Mouse (Mus musculus) layer of hippocampus, adult 2 months (tissue): ENCODE results near the gene Lars2. TPM values are rescaled to one million over a fixed set of nuclear protein-coding genes. Genes with fewer than 3 reads are reported as not detected.

Experiments
- DNase-seq, 2 experiments: peaks; one replicate each; pipeline ENCODE4 v3.0.0; 2022; ENCODE audit warnings: low spot score in 2 of 2
- H3K27ac ChIP-seq: fragments of 200-600 bp; 2 replicates; pipeline ENCODE4 v1.8.1; 2022
- H3K4me3 ChIP-seq: fragments of 200-600 bp; 2 replicates; pipeline ENCODE4 v1.8.1; 2022; ENCODE audit warnings: mild to moderate bottlenecking
- CTCF ChIP-seq: fragments of 200-600 bp; conservative IDR thresholded peaks from 2 replicates; pipeline ENCODE4 v1.8.1; 2022; ENCODE audit warnings: antibody characterized with exemption, mild to moderate bottlenecking, moderate library complexity
- total RNA-seq, 2 experiments: library from RNA; stranded (reverse); gene quantifications; 2 replicates each; pipeline ENCODE4 v1.2.3; 2021

The Lars2 gene
- total RNA-seq, 2 experiments from 2014 or later, result 74.0 to 101 TPM

DNA sequence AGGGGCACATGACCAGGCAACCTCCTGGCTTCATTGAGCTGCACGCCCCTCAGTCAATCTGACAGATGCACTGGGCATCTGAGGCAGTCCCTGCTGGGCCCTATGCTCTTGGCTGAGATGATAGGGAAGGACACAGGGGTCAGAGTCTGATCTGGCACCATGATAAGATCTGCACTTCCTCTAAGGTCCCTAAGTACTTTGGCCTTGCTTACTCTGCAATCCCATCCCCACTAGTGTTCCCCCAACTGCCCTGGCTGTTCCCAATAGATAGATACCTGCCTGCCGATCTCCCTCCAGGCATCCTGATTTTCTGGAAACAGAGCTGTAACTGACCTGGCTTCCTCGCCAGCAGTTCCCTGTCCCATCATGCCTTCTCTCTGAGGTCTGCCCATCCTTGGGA lies 119.9 kb downstream of the Lars2 start:
- no peak overlapping the region for H3K27ac ChIP-seq
- DNase-seq, result no peak
- TF ChIP-seq CTCF, result no peak

DNA sequence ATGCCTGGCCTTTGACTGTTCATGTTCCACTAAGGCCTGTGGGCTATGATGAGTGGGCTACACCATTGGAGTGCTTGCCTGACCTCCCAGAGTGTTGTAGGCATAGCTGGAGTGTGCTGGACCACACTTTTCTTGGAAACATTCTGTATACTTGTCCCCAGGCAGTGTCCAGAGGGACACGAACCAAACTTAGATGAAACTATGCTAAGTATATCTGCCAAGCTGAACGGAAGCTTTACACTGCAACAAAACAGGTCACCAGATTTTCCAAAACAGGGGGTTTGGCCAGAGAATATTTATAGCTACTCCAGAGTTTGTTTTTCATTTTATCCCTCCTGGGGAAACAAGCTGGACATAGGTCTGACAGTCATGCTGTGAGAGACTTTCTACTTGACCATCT lies 122.3 kb downstream of the Lars2 start:
- no peak for DNase-seq
- Histone ChIP-seq H3K27ac (no peak overlapping the region), H3K4me3 (no peak overlapping the region)
- no peak for TF ChIP-seq CTCF

More for the DNA sequence above, 119.9 kb downstream of the Lars2 start:
- no peak overlapping the region for H3K4me3 ChIP-seq

DNA sequence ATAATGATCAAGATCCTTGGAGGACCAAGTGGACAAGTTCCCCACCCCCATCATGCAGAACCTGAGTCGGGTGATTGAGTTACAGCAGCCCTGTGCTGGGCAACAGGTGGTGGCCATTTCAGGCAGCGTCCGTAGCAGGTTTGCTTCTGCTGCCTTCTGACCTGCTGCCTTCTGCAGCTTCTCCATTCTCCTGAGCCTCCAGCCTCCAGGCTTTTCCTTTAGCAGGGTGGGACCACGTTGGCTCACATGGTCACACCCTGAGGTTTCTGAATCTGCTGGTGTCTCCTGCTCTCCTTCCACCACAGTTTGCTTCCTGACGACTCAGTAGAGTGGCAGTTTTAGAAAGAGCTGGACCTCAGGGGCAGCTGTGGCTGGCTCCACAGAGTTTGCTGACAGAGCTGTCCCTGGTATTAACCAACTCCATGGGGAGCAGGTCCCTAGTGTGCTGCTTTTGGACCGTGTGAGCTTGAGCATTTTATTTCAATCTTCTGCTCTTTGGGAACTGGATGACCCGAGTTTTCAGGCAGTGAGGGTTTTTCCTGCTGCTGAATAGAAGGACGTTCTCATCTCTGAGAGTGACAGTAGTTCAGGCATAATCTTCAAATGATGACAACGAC lies 123.1 kb downstream of the Lars2 start:
- TF ChIP-seq CTCF, result no peak
- H3K4me3 ChIP-seq, result no peak overlapping the region
- H3K27ac ChIP-seq, result peak overlapping the region; percentile 41; the same call in 1 of the 2 replicates
- DNase-seq, result no peak

DNA sequence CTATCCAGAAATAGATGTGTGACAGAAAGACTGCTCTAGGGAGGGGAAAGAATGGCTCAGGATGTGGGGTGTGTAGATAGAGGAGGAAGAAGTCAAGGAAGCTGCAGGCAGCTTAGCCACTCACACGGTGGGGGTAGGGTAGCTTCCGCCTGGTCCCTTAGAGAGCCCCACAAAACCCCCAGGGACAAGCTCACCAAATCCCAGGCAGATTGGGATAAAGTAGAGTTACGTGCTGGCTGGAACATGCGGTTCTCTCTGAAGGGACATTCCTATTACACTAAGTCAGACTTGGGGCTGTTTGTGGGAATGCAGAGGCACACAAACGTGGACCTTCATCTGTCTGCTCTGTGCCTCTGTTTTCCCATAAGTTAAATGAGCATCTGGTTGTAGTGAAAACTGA lies 124.2 kb downstream of the Lars2 start:
- TF ChIP-seq CTCF, result no peak
- DNase-seq, result no peak

DNA sequence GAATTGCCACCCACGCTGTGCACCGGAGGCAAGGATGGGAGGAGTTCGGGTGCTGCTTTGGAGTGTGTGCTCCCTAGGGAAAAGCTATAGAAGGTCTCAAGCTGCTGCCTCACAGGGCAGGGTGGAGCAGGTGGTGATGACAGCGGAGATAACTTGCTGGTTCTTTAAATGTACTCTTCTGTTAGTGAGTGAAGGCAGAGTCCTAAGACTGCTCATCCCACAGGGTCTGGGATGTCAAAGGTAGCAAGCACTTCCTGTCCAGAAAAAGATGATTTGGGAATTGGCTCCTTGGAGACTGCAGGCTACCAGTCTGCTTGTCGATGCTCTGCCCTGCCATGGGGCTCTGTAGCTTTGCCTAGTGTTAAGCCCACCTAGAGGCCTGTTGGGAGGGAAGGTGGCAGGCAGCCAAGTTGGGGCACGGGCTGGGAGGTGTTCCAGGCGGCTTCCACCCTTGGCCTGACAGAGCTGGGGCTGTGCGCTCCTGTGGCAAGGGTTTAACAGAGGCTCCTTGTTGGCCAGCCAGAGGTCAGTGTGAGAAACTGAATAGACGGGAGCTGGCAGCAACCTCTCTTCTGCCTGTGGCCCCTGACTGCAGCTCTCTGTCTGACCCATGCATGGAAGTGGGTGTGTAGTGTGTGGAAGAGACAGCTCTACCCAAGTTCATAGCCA lies 125.3 kb downstream of the Lars2 start:
- no peak for TF ChIP-seq CTCF
- Histone ChIP-seq H3K27ac (peak overlapping the region; percentile 40), H3K4me3 (no peak overlapping the region)
- peak; percentile 48 to 54 for DNase-seq

More for the DNA sequence above, 124.2 kb downstream of the Lars2 start:
- H3K4me3 ChIP-seq, result no peak overlapping the region
- H3K27ac ChIP-seq, result 0 out of 2 replicates have a peak overlapping the region, but pooled peaks have one; percentile 18

DNA sequence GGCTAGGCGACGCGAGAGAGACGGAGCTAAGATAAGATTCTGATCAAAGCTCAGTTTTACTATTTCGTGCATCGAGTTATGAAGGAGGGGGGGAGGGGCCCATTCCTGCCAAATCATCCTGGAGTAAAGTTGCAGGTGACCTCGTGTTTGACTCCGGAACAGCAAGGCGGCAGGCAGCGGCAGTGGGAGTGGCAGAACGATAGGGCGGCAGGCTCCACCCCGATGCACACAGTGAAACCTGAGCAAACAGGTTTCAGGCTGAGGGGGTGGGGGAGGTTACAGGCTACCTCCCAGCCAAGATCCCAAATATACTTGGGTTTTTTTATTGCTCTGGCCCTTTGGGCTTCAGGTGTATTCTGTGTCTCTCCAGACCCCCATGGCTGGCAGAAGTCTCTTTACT lies 129.9 kb downstream of the Lars2 start:
- TF ChIP-seq CTCF, result no peak
- no peak overlapping the region for H3K27ac ChIP-seq
- DNase-seq, result no peak
- no peak overlapping the region for H3K4me3 ChIP-seq

DNA sequence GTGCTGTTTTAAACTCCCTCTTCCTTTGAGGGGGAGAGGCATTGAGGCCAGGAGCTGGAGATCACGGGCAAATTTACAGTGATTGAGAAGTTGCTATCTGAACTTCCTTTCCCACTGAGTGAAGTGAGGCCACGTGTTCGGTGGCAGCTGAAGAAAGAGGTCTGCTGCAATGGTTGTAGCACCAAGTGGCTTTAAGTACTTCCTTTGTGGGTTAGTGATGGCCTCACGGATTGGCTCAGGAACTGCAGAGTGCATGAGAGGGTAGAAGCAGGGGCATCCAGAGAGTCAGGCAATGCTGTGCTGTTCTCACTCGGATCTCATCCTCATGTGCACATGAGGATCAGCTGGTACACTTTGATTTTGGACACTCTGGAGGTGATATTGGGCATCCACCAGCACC lies 131.2 kb downstream of the Lars2 start:
- DNase-seq, result no peak
- no peak for TF ChIP-seq CTCF

DNA sequence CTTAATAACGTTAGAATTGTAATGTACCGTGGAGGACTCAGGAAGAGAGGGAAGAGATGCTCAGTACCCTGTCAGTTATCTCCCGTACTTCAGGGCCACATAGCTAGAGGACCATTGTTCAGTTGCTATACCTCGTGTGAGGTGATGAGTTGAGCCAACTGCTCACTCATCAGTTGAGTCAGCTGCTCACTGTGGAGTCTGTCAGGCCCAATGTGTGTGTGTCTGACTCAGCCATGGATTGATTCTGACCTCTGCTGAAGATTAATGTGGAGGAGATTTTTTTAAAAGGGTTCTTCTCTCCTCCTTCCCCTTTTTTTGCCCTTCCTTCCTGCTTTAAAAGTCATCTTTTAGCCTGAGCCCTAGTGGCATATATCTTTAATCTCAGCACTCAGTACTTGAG lies 133.8 kb downstream of the Lars2 start:
- no peak for TF ChIP-seq CTCF
- H3K27ac ChIP-seq, result no peak overlapping the region
- DNase-seq, result no peak

More for the DNA sequence above, 131.2 kb downstream of the Lars2 start:
- Histone ChIP-seq H3K4me3 (no peak overlapping the region), H3K27ac (no peak overlapping the region)

DNA sequence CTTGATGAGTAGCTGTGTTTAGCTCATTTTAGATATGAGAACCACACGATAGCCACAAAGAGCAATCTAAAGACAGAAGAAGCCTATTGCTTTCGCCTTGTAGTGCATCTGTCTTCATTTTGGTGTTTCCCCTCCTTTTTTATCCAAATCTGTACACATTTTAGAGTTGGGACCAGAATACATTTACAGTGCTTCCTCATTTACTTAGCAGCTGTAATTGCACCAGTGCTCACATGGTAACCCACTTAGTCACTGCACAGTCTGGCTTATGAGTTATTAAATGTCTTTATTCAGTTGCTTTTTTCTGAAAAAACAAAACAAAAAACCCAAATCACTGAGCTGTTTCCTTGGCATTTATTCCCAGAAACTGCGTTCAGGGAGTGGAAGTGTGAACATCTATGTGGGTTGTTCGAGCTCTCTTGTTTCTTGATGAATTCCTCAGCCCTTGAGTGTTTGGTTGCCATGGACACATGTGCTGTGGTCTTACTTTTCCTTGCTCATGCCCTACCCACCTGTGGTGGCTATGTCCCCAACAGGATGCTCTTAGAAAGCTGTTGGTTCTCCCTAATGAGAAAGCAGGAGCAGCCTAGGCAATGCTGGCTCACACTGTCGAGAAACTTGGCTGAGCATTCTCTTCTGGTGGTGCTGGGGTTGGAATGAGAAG lies 136.6 kb downstream of the Lars2 start:
- Histone ChIP-seq H3K4me3 (no peak overlapping the region), H3K27ac (peak overlapping the region; percentile 81)
- DNase-seq, result peak in 1 of 2 experiments; percentile 45
- no peak for TF ChIP-seq CTCF

More for the DNA sequence above, 133.8 kb downstream of the Lars2 start:
- H3K4me3 ChIP-seq, result no peak overlapping the region

DNA sequence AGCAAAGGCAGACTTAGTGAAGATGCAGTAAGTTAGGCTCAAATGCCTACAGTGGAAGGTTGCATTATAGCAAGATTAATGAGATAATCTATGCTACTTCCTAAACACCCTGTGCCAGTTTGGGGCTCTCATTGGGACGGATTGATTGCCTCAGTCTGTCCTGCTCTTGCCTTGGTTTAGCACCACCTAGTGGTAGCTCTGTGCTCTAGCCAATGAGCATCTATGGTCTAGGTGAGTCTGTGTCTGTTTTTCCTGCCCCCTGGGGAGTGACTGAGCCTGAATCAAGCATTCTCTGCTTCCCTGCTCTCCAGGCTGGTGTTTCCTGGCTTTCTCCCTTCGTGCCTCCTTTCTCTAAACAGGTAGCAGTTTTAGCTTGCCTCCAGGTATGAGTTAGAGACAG lies 137.6 kb downstream of the Lars2 start:
- Histone ChIP-seq H3K27ac (peak overlapping the region; percentile 81; the same call in 1 of the 2 replicates), H3K4me3 (no peak overlapping the region)
- peak; percentile 97 for TF ChIP-seq CTCF
- peak in 1 of 2 experiments; percentile 53 for DNase-seq

DNA sequence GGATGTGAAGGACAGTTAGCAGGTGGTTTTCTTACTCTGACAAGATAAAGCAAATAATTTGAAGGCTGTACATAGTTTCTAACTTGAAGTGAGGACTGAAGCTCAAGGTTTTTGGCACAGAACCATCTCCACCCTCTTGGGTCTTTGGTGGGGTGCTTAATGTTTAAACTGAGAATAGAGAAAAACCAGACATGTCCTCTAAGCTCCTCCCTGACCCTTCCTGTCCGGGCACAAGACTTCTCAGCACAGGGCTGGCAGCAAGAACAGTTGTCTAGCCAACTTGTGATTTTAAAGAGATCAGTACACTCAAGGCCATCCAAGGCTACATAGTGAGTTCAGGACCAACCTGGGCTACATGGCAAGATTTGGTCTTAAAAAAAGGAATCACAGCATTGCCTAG lies 138.9 kb downstream of the Lars2 start:
- TF ChIP-seq CTCF, result no peak
- Histone ChIP-seq H3K4me3 (no peak overlapping the region), H3K27ac (no peak overlapping the region)
- DNase-seq, result no peak

DNA sequence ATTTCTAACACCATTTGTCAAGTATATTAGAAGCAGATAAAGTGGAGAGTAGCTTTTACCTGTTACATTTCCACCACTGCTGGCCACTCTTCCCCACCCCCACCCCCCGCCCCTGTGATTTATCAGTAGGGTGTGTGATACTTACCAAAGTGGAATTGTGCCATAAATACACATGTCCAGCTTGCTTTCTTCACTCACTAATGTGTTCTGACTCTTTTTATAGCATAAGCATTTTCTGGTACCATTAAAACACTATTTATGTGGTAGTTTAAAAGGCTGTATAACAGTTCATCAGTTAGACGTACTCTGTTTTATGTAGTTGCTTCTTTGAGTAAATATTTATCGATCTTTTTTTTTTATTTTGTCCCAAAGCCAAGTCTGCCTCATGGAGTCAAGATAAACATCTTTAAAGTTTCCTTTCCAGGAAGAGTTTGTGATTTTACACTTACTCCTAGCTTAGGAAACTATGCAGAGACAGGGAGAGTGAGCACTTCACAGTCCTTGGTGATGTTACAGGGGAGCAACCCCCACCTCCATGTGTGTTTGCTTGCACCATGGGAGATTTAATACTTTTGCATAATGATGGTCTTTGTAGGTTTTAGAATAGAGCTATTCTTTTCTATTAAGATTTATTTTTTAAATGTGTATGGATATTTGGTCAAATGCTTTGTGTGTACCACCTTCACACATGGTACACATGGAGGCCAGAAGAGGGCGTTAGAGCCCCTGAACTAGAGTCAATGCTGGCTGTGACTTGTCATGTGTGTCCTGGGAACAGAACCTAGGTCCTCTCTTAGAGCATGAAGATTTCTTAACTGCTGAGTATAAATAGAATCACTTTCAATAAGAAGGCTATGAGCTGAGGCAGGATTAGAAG lies 139.8 kb downstream of the Lars2 start:
- Histone ChIP-seq H3K27ac (no peak overlapping the region), H3K4me3 (no peak overlapping the region)
- no peak for DNase-seq
- TF ChIP-seq CTCF, result no peak
